Mouse (Mus musculus): ENCODE measurements around the gene Dhcr24. TPM values are rescaled to one million over a fixed set of nuclear protein-coding genes. Genes with fewer than 3 reads are reported as not detected.

Dhcr24 gene
- polyA plus RNA-seq, 1 experiment from 2014 or later: 6.9 TPM

DNA sequence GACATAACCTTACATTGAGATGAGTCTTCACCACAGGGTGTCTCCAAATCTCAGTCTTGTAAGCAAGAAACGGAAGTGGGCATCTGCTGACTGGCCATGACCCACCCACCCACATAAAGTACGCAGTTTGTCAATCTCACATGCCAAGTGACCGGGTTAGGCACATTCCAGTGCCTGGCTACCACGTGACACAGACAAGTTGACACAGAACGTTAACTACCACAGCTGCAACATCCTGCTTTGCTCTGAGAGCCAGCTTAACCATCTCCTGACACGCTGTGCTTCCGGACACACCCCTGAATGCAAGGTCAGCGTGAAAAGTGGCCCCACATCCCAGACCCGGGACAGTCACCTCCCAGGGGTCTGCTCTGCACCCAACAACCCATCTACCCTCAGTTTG lies 29.3 kb downstream of the Dhcr24 start:
- no peaks in the 10 kb centered on the region for H3K27me3 ChIP-seq
- H3K4me2 ChIP-seq: no peak overlapping the region
- H3K9ac ChIP-seq: no peak overlapping the region
- WGBS: 73% methylated on average over 9 of the region's 9 CpGs
- H3K27ac ChIP-seq: no peak overlapping the region
- H3K36me3 ChIP-seq: peaks cover 58% of the 10 kb centered on the region
- no peak overlapping the region for H3K4me3 ChIP-seq
- no peak for ATAC-seq (ENCODE audit: insufficient number of reproducible peaks, insufficient read depth, low FRiP score, low TSS enrichment, low read depth)
- H3K9me3 ChIP-seq: no peaks in the 10 kb centered on the region
- H3K4me1 ChIP-seq: no peaks in the 10 kb centered on the region

DNA sequence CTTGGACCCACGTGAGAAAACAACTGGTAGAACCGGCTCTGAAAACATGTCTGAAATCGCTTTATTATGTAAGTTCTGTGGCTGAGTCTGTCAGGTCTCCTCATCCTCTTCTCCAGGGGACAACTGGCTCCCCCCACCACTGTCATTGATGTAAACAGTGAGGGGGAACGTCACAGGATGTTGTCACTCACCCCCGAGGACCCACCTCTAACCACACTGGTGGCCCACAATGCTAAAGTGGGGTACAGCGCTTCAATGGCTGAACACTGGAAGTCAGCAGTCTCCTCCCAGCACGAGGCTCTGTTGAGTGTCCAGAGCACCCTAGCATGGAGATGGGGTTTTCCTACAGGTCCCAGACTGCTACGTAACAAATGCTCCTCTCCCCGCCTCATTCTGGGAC lies 30.0 kb downstream of the Dhcr24 start:
- H3K27me3 ChIP-seq: no peaks in the 10 kb centered on the region
- peaks cover 51% of the 10 kb centered on the region for H3K36me3 ChIP-seq
- no peak overlapping the region for H3K4me2 ChIP-seq
- H3K4me3 ChIP-seq: no peak overlapping the region
- no peaks in the 10 kb centered on the region for H3K9me3 ChIP-seq
- ATAC-seq (ENCODE audit: insufficient number of reproducible peaks, insufficient read depth, low FRiP score, low TSS enrichment, low read depth): no peak
- H3K27ac ChIP-seq: no peak overlapping the region
- WGBS: 84% methylated on average over 9 of the region's 9 CpGs
- no peaks in the 10 kb centered on the region for H3K4me1 ChIP-seq
- H3K9ac ChIP-seq: no peak overlapping the region

DNA sequence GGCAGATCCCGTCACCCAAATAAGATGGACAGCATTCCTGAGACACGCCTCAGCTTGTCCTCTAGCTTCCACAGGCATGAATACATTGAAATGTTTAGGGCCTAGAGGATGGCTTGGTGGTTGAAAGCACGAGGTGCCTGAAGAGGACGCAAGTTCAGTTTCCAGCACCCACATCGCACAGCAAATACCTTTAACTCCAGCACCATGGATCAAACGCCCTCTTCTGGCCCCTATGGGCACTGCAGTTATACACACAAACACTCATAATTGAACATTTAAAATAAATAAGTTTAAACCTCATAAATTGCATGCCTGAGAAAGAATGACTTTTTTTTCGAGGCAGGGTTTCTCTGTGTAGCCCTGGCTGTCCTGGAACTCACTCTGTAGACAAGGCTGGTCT lies 32.8 kb downstream of the Dhcr24 start:
- peaks cover 25% of the 10 kb centered on the region for H3K36me3 ChIP-seq
- ATAC-seq (ENCODE audit: insufficient number of reproducible peaks, insufficient read depth, low FRiP score, low TSS enrichment, low read depth): no peak
- H3K4me3 ChIP-seq: no peak overlapping the region
- no peaks in the 10 kb centered on the region for H3K9me3 ChIP-seq
- no peak overlapping the region for H3K4me2 ChIP-seq
- H3K9ac ChIP-seq: no peak overlapping the region
- WGBS: 58% methylated on average over 7 of the region's 7 CpGs
- H3K27me3 ChIP-seq: no peaks in the 10 kb centered on the region
- H3K27ac ChIP-seq: no peak overlapping the region
- no peaks in the 10 kb centered on the region for H3K4me1 ChIP-seq

- H3K4me1 ChIP-seq: no peaks in the 10 kb centered on the region
- H3K27me3 ChIP-seq: no peaks in the 10 kb centered on the region
- ATAC-seq (ENCODE audit: insufficient number of reproducible peaks, insufficient read depth, low FRiP score, low TSS enrichment, low read depth): no peak
- no peak overlapping the region for H3K27ac ChIP-seq
- H3K4me3 ChIP-seq: no peak overlapping the region
- H3K36me3 ChIP-seq: peaks cover 3% of the 10 kb centered on the region; the same call in 1 of the 2 replicates
- H3K9ac ChIP-seq: no peak overlapping the region
- H3K9me3 ChIP-seq: no peaks in the 10 kb centered on the region
- H3K4me2 ChIP-seq: no peak overlapping the region
- WGBS: 60% methylated on average over 3 of the region's 3 CpGs
These were observed 35.4 kb downstream of the Dhcr24 start for GRCm38 (mm10) chr4:106596200-106596599.

GRCm38 (mm10) chr4:106597055-106597454 lies 36.2 kb downstream of the Dhcr24 start:
- Histone ChIP-seq H3K4me3 (no peak overlapping the region), H3K9ac (no peak overlapping the region), H3K9me3 (no peaks in the 10 kb centered on the region), H3K27me3 (no peaks in the 10 kb centered on the region), H3K4me1 (no peaks in the 10 kb centered on the region), H3K27ac (no peak overlapping the region), H3K36me3 (no peaks in the 10 kb centered on the region), H3K4me2 (no peak overlapping the region)
- ATAC-seq (ENCODE audit: insufficient number of reproducible peaks, insufficient read depth, low FRiP score, low TSS enrichment, low read depth): no peak
- WGBS: 76% methylated on average over 9 of the region's 9 CpGs

DNA sequence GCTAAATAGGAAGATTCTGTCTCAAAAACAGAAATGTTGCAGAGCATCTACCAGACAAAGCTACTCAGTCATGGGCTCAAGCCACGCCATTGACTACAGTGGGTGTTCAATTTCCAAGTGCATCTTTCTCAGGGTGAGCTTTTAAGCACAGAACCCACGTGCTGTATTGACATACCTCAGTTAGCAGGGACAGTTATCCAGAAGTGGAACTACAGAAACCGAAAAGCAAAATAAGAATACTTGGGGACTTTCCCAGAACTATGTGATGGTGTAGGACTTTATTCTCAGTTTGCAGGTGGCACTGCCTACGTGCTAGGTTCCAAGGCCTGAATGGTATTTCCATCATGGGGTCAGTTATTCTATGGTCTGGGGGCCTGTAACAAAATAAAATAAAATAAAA lies 36.9 kb downstream of the Dhcr24 start:
- no peak for ATAC-seq (ENCODE audit: insufficient number of reproducible peaks, insufficient read depth, low FRiP score, low TSS enrichment, low read depth)
- H3K4me2 ChIP-seq: no peak overlapping the region
- no peak overlapping the region for H3K27ac ChIP-seq
- H3K4me3 ChIP-seq: no peak overlapping the region
- H3K27me3 ChIP-seq: no peaks in the 10 kb centered on the region
- H3K36me3 ChIP-seq: no peaks in the 10 kb centered on the region
- H3K9ac ChIP-seq: no peak overlapping the region
- WGBS: 78% methylated on average over 4 of the region's 4 CpGs
- no peaks in the 10 kb centered on the region for H3K9me3 ChIP-seq
- H3K4me1 ChIP-seq: no peaks in the 10 kb centered on the region

- Histone ChIP-seq H3K27me3 (no peaks in the 10 kb centered on the region), H3K9me3 (no peaks in the 10 kb centered on the region), H3K4me1 (no peaks in the 10 kb centered on the region), H3K36me3 (no peaks in the 10 kb centered on the region), H3K4me3 (no peak overlapping the region), H3K4me2 (no peak overlapping the region), H3K27ac (no peak overlapping the region), H3K9ac (no peak overlapping the region)
- ATAC-seq (ENCODE audit: insufficient number of reproducible peaks, insufficient read depth, low FRiP score, low TSS enrichment, low read depth): no peak
- 50% methylated on average over 1 of the region's 1 CpGs for WGBS
These were observed 38.6 kb downstream of the Dhcr24 start for GRCm38 (mm10) chr4:106599415-106599814.

DNA sequence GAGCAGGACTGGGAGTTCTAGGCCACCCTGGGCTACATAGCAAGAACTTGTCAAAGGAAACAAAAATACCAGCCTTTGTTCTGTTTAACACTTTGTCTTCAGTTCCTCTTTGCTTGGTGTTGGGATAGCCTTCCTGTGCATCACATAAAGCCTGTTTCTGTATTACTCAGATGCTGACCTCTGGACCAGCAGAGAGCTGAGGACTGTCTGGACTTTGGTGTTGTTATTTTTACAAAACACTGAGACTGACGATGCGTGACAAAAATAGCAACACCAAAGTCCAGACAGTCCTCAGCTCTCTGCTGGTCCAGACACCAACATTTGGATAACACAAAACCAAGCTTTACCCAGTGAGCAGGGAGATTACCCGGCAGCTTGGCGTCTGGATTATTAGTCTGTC lies 39.9 kb downstream of the Dhcr24 start:
- Histone ChIP-seq H3K27me3 (no peaks in the 10 kb centered on the region), H3K4me1 (no peaks in the 10 kb centered on the region), H3K9me3 (no peaks in the 10 kb centered on the region), H3K9ac (no peak overlapping the region), H3K4me3 (no peak overlapping the region), H3K27ac (no peak overlapping the region), H3K4me2 (no peak overlapping the region), H3K36me3 (no peaks in the 10 kb centered on the region)
- ATAC-seq (ENCODE audit: insufficient number of reproducible peaks, insufficient read depth, low FRiP score, low TSS enrichment, low read depth): no peak
- 77% methylated on average over 4 of the region's 4 CpGs for WGBS

GRCm38 (mm10) chr4:106606639-106607554 lies 46.1 kb downstream of the Dhcr24 start:
- no peaks in the 10 kb centered on the region for H3K27me3 ChIP-seq
- peak overlapping the region; percentile 48 for H3K4me2 ChIP-seq
- no peak overlapping the region for H3K27ac ChIP-seq
- peak; percentile 83 for ATAC-seq (ENCODE audit: insufficient number of reproducible peaks, insufficient read depth, low FRiP score, low TSS enrichment, low read depth)
- WGBS: 41% methylated on average over 18 of the region's 18 CpGs
- no peaks in the 10 kb centered on the region for H3K9me3 ChIP-seq
- 0 out of 2 replicates have a peak overlapping the region, but pooled peaks have one; percentile 11 for H3K9ac ChIP-seq
- peak overlapping the region; percentile 10; the same call in 1 of the 2 replicates for H3K4me3 ChIP-seq
- H3K36me3 ChIP-seq: no peaks in the 10 kb centered on the region
- peaks cover 8% of the 10 kb centered on the region for H3K4me1 ChIP-seq

DNA sequence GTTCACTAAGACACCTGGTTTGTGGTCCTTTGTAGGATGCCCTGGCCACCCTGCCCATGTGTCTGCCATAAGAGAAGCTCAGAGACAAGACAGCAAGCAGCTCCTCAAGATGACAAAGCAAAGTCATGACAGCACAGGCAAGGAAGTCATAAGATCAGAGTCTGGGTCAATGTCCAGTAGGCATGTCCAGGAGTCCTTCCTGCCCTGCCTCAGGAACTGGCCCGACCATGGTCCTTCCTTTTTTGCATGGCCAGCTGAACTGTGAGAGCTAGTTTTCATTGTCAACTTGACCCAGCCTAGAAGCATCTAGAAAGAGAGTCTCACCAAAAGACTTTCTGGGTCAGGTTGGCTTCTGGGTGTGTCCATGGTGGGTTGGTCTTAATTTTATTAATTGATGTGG lies 47.1 kb downstream of the Dhcr24 start:
- Histone ChIP-seq H3K27me3 (no peaks in the 10 kb centered on the region), H3K9me3 (no peaks in the 10 kb centered on the region), H3K36me3 (no peaks in the 10 kb centered on the region), H3K4me2 (no peak overlapping the region), H3K27ac (no peak overlapping the region), H3K4me3 (no peak overlapping the region), H3K9ac (no peak overlapping the region), H3K4me1 (peaks cover 8% of the 10 kb centered on the region)
- 96% methylated on average over 1 of the region's 1 CpGs for WGBS
- ATAC-seq (ENCODE audit: insufficient number of reproducible peaks, insufficient read depth, low FRiP score, low TSS enrichment, low read depth): no peak

DNA sequence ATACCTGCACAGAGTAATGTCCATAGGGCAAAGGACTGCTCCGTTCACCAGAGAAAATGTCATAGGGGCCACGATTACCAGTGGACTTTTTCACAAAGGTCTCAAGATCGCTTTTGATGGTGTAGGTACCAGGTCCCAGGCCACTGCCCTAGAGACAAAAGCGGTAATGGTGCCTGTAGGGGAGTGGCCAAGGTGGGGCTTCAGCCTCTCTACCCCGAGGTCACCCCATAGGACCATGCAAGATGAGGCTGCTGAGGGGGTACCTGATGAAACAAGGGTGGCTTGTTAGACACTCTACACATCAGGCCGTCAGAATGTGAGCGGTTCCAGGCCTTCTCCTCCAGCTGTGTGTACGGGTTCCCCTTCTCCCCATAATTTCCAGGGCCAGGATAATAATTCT lies 52.3 kb downstream of the Dhcr24 start:
- H3K36me3 ChIP-seq: no peaks in the 10 kb centered on the region
- no peak overlapping the region for H3K9ac ChIP-seq
- peaks cover 10% of the 10 kb centered on the region for H3K27me3 ChIP-seq
- no peak overlapping the region for H3K4me3 ChIP-seq
- 73% methylated on average over 8 of the region's 8 CpGs for WGBS
- no peak overlapping the region for H3K4me2 ChIP-seq
- H3K4me1 ChIP-seq: peaks cover 13% of the 10 kb centered on the region
- no peaks in the 10 kb centered on the region for H3K9me3 ChIP-seq
- no peak for ATAC-seq (ENCODE audit: insufficient number of reproducible peaks, insufficient read depth, low FRiP score, low TSS enrichment, low read depth)
- H3K27ac ChIP-seq: no peak overlapping the region

DNA sequence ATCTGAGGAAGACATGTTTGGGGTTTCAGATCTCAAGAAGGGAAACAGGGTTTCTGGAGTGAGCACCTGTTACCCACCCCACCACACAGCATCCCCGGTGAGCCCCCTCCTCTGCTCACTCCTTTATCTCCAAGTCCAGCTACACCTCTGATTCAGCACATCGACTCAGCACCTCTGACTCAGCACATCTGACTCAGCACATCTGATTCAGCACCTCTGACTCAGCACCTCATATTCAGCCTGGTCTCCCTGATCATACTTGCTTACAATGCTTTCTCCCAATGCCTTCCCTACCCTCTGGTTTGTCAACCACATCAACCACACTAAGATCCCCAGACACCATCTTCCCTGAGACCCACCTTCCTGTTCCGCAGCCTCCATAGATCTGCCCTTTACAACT lies 52.7 kb downstream of the Dhcr24 start:
- WGBS: 75% methylated on average over 3 of the region's 3 CpGs
- H3K36me3 ChIP-seq: no peaks in the 10 kb centered on the region

More for the DNA sequence above, 52.7 kb downstream of the Dhcr24 start:
- Histone ChIP-seq H3K4me2 (no peak overlapping the region), H3K9me3 (no peaks in the 10 kb centered on the region), H3K9ac (no peak overlapping the region), H3K4me1 (peaks cover 13% of the 10 kb centered on the region), H3K4me3 (no peak overlapping the region), H3K27me3 (peaks cover 10% of the 10 kb centered on the region), H3K27ac (no peak overlapping the region)
- no peak for ATAC-seq (ENCODE audit: insufficient number of reproducible peaks, insufficient read depth, low FRiP score, low TSS enrichment, low read depth)
